Mouse (Mus musculus): ENCODE measurements around the gene Exoc3l2.

GRCm38 (mm10) chr7:19512353-19512752, 49.2 kb downstream of the Exoc3l2 start:
- TF ChIP-seq CTCF (IDR thresholded peaks at IDR 0.05; ENCODE audit: borderline replicate concordance, extremely low read depth, insufficient read depth, insufficient read length) (no peak), POLR2A (IDR thresholded peaks at IDR 0.05; ENCODE audit: borderline replicate concordance, extremely low read depth, insufficient read depth, insufficient read length, poor library complexity, severe bottlenecking) (no peak)

All from brain, embryonic 14.5 days (tissue).